Mouse (Mus musculus): ENCODE measurements at regions not wholly inside any gene's neighbourhood (a gene's known extent, or its start where the extent isn't known, plus 50 kb on each side); places are given as distances from the start of the nearest gene placed in this dataset.

GRCm38 (mm10) chr10:109486917-109487604 is 476.3 kb upstream of the Syt1 start:
- TF ChIP-seq CTCF (IDR thresholded peaks at IDR 0.05; ENCODE audit: low read depth, low read length) (no peak), EP300 (IDR thresholded peaks at IDR 0.05; ENCODE audit: insufficient read depth, low read depth, low read length) (no peak), POLR2A (IDR thresholded peaks at IDR 0.05; ENCODE audit: insufficient read depth, low read length) (no peak)

Data from ES-Bruce4 (cell line).